Mouse (Mus musculus) urinary bladder, adult 2 months (tissue): Measurements from ENCODE around the gene Olfr286. TPM values are rescaled to one million over a fixed set of nuclear protein-coding genes. Genes with fewer than 3 reads are reported as not detected.

ENCODE experiments used
- polyA plus RNA-seq: library from polyadenylated mRNA; depleted of rRNA; stranded (reverse); fragments of >200 nt; gene quantifications from 2 replicates; pipeline ENCODE4 v1.2.3, GENCODE M21; 2012; rRNA removed

Olfr286 gene
- polyA plus RNA-seq, 1 experiment, result not detected

Other genes with a start within 250 kb of the Olfr286 start
- gene Col2a1, start 229.8 kb downstream of the Olfr286 start, polyA plus RNA-seq, result 0.08 and 0.10 TPM in 2 replicates
- 69.9 TPM in 2 replicates for gene Pfkm, start 141.9 kb downstream of the Olfr286 start, polyA plus RNA-seq
- 18.4 and 20.0 TPM in 2 replicates for gene Senp1, start 140.7 kb downstream of the Olfr286 start, polyA plus RNA-seq
- 56.1 and 59.9 TPM in 2 replicates for gene Asb8, start 68.8 kb downstream of the Olfr286 start, polyA plus RNA-seq
- gene Ccdc184, start 67.3 kb downstream of the Olfr286 start, polyA plus RNA-seq, result 3.6 and 4.2 TPM in 2 replicates
- gene Olfr288, start 38.9 kb downstream of the Olfr286 start, polyA plus RNA-seq, result not detected in 2 replicates
- not detected in 2 replicates for gene Gm44579, start 13.5 kb downstream of the Olfr286 start, polyA plus RNA-seq
- gene Olfr287, start 13.4 kb downstream of the Olfr286 start, polyA plus RNA-seq, result 0.04 TPM in 1 of 2 replicates, not detected in the other
- not detected in 2 replicates for gene H1fnt, start 22.8 kb upstream of the Olfr286 start, polyA plus RNA-seq
- 22.6 and 23.1 TPM in 2 replicates for gene Zfp641, start 61.7 kb upstream of the Olfr286 start, polyA plus RNA-seq
- gene Olfr285, start 82.9 kb upstream of the Olfr286 start, polyA plus RNA-seq, result not detected in 2 replicates
- not detected in 2 replicates for gene Olfr284, start 106.5 kb upstream of the Olfr286 start, polyA plus RNA-seq
- gene Olfr283, start 146.5 kb upstream of the Olfr286 start, polyA plus RNA-seq, result not detected in 2 replicates
- gene Olfr282, start 196.8 kb upstream of the Olfr286 start, polyA plus RNA-seq, result not detected in 2 replicates
- not detected in 2 replicates for gene Olfr281, start 218.1 kb upstream of the Olfr286 start, polyA plus RNA-seq
- gene OR5BS1P, start 235.4 kb upstream of the Olfr286 start, polyA plus RNA-seq, result 0.01 TPM in 1 of 2 replicates, not detected in the other
- gene Lalba, start 248.3 kb upstream of the Olfr286 start, polyA plus RNA-seq, result not detected in 2 replicates